Mouse (Mus musculus) embryonic fibroblast, embryonic 13.5 days (primary cell): Measurements from ENCODE around the gene Gria3. TPM values are rescaled to one million over a fixed set of nuclear protein-coding genes. Genes with fewer than 3 reads are reported as not detected.

Experiments
- H3K27ac ChIP-seq: 2 replicates; pipeline ENCODE4 v1.5.1; 2012; ENCODE audit warnings: low read length, control low read depth, inconsistent platforms; ENCODE audit not compliant: insufficient read depth
- H3K4me1 ChIP-seq: 2 replicates; pipeline ENCODE4 v1.6.1; 2011; ENCODE audit warnings: low read length; ENCODE audit not compliant: control insufficient read depth, insufficient read depth
- H3K4me3 ChIP-seq: 2 replicates; pipeline ENCODE4 v1.5.1; 2011; ENCODE audit warnings: mild to moderate bottlenecking, control low read depth, low read length; ENCODE audit not compliant: insufficient read depth
- CTCF ChIP-seq: IDR thresholded peaks from 2 replicates; pipeline ENCODE4 v1.5.1; 2011; ENCODE audit warnings: mild to moderate bottlenecking, control low read depth, low read length, moderate library complexity, borderline replicate concordance; ENCODE audit not compliant: insufficient read depth
- POLR2A ChIP-seq: IDR thresholded peaks from 2 replicates; pipeline ENCODE4 v1.6.1; 2011; ENCODE audit warnings: low read depth, mild to moderate bottlenecking, control low read depth, low read length, moderate library complexity
- polyA plus RNA-seq: library from polyadenylated mRNA; stranded (reverse); fragments of >200 nt; gene quantifications from 2 replicates; pipeline ENCODE4 v1.2.4, GENCODE M21; 2011; ENCODE audit warnings: low read depth; ENCODE audit not compliant: missing spikeins, insufficient read length

The Gria3 gene
- polyA plus RNA-seq, 1 experiment: 95.5 TPM

DNA sequence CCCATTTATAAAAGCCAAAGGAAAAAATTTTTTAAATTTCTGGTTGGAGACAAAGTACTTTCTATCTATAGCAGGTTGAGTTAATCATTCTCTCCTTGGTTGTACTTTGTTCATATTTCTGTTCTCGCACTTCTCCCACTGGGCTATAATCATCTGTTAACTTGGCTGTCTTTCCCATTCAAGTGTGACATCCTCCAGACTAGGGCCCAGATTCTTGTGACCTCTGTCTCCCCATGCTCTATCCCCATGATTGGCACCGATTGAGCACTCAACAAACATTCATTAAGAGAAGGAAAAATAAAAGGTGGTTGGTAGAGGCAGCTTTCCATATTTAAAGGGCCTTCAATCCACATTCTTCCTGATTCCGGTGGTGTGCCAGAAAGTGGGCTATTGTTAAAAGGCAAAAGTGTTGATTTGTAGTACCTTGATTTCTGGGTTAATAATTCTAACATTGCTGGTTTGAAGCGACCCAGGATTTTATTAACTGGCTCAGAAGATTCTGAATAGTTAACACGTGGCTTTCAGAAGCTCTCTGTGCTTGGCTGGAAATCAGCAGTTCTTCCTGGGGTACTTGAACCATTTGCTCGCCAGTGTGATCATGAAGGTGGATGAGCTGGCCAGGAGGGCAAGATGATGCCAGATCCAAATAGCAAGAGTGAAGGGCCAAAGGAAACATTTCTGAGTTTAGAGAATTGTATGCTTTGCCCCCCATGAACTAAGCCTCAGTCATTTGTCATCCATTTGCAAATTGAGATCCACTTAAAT lies 161.8 kb downstream of the Gria3 start:
- Histone ChIP-seq H3K27ac (no peak overlapping the region), H3K4me1 (no peaks in the 10 kb centered on the region), H3K4me3 (no peak overlapping the region)
- TF ChIP-seq CTCF (no peak), POLR2A (no peak)

DNA sequence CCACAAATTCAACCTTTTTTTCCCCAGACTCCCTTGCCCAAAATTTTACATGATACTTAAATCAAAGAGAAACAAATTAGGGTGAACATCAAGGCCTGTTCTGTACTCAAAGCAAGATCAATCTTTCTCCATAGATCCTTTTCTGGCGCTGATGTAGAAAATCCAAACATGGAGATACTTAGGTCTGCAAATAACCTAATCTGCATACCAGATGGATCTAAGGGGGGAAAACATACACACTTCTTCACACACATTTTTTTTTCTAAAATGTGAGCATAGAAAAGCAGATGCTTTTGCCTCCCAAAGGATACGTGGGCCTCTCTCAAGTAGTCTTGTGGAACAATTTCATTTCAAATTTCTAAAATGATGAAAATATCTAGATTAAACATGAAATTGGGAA lies 164.2 kb downstream of the Gria3 start:
- no peak overlapping the region for H3K27ac ChIP-seq
- no peaks in the 10 kb centered on the region for H3K4me1 ChIP-seq
- H3K4me3 ChIP-seq: no peak overlapping the region
- no peak for TF ChIP-seq CTCF
- no peak for TF ChIP-seq POLR2A

DNA sequence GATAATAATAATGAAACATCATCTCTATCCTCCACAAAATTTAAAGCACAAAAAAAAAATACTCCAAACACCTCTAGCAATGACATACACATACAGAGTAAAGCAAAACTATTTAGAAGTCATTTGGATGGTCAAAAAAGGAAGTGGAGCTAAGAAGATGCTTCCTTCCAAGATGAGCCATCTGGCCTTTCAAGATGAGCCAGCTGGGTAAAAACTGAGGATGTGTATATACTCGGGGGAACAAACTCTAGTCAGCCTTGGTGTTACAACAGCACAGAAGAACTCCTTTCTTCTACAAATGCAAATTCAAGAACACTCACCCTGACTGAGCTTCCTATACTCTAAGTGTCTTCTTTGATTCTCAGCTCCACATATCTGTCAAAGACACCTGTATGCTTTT lies 172.4 kb downstream of the Gria3 start:
- Histone ChIP-seq H3K27ac (no peak overlapping the region), H3K4me1 (no peaks in the 10 kb centered on the region), H3K4me3 (no peak overlapping the region)
- TF ChIP-seq POLR2A (no peak), CTCF (no peak)

DNA sequence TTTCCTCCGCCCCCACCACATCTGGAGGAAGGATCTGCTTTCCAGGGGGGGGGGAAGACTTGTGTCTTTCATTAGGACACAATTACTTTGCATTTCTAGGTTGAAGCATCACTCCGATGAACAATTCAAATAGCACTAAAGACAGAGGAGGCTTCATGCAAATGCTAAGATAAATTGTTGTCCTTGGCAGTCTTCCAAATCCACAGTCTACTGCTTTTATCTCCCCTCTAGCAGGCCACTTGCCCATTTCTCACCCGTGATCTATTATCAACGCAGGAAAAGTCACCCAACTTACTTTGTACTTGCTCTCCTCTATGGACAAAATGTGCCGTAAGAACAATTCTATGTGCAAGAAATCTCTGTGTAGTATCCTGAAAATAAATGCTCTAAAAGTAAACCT lies 178.1 kb downstream of the Gria3 start:
- H3K4me1 ChIP-seq: no peaks in the 10 kb centered on the region
- no peak overlapping the region for H3K27ac ChIP-seq
- no peak overlapping the region for H3K4me3 ChIP-seq
- TF ChIP-seq POLR2A: no peak
- TF ChIP-seq CTCF: no peak

DNA sequence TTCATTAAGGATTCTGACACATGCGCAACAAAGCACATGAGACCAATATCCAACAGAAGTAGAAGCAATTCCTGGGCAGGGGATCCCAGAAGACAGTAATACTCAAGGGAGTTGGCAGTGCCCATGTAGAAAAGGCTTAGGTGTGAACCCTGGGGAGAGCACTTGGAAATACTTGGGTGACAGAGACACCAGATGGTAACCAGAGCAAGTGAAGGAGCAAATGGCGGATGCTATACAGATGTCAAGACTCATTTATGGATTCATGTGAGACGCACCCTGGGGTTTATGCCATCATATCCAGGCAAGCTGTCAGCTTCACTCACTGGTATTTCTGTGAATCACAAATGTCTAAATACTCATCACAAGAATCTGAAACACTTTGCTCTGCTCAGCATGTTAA lies 187.0 kb downstream of the Gria3 start:
- TF ChIP-seq CTCF (no peak), POLR2A (no peak)
- no peaks in the 10 kb centered on the region for H3K4me1 ChIP-seq
- no peak overlapping the region for H3K4me3 ChIP-seq
- no peak overlapping the region for H3K27ac ChIP-seq

DNA sequence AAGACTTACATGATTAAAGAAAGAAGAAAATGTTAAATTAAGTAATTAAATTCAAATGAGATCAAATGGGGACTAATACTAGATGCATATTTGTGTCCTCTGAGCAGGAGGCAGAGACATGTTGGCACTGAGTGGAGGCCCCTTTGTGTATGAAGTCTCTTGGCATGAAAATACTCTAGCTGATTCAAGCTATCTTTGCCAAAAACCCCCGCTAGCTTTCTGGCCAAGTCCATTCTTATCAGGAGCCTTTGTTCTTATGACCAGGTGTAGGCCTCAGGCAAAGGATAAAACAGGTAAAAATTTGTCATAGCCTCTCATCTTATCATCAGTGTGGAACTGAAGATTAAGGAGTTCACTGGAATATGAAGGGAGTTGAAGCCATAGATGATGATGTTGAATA lies 206.5 kb downstream of the Gria3 start:
- H3K27ac ChIP-seq: no peak overlapping the region
- TF ChIP-seq CTCF (no peak), POLR2A (no peak)
- H3K4me3 ChIP-seq: no peak overlapping the region
- no peaks in the 10 kb centered on the region for H3K4me1 ChIP-seq

DNA sequence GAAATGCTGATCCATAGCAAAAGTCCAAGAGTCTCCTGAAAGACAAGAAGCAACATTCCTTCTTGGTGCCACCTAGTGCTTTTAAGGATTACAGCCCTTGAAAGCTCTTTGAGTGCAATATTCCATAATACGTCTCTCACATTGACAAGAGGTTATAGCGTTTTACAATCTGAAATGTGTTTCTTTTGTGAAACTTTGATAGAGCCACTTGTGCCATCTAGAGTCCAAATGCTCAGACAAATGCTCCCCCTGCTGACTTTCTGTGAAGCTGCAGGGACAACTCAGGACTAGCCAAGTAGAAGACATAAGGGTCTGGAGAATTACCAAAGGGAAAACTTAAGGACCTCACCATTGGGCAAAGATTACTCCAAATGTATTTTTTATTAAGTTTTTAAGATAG lies 214.3 kb downstream of the Gria3 start:
- Histone ChIP-seq H3K27ac (no peak overlapping the region), H3K4me1 (peaks cover 2% of the 10 kb centered on the region; the same call in 1 of the 2 replicates), H3K4me3 (no peak overlapping the region)
- TF ChIP-seq POLR2A: no peak
- no peak for TF ChIP-seq CTCF

DNA sequence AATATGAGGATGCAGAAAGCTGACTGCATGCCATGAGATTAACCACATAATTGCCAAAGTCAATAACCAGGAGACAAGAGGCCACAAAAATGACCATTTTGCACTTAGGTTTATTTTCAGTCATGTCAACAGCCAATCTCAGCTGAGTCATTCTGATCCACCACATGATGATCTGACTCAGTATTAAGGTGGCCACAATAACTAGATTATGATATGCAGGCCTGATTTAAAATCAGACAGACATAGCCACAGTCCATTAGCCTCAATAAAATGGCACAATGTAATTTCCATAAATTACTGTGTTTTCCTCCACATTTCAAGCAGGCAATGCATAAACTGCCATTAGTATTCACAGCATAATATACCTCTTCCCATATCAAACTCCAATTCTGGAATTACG lies 216.3 kb downstream of the Gria3 start:
- peaks cover 2% of the 10 kb centered on the region; the same call in 1 of the 2 replicates for H3K4me1 ChIP-seq
- TF ChIP-seq CTCF (no peak), POLR2A (no peak)

DNA sequence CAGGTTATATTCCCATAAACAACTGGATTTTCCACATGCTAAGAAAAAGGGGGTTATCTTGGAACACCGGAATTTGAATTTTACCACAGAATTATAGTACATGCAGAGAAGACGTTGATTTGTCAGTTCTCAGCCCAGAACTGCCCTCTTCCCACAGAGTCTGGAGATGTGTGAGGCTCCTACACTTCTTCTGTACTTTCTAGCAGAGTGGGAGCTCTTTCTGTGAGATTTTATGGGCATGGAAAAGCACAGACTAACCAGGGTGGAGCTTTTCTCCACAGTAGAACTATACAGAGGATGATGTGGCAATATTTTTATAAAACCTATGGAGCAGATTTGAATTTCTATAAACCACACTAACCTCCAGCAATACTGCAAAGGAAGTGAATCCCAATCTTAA lies 217.7 kb downstream of the Gria3 start:
- Histone ChIP-seq H3K4me3 (no peak overlapping the region), H3K27ac (no peak overlapping the region), H3K4me1 (peaks cover 2% of the 10 kb centered on the region; the same call in 1 of the 2 replicates)
- TF ChIP-seq CTCF (no peak), POLR2A (no peak)

More for the DNA sequence above, 216.3 kb downstream of the Gria3 start:
- H3K4me3 ChIP-seq: no peak overlapping the region
- no peak overlapping the region for H3K27ac ChIP-seq

DNA sequence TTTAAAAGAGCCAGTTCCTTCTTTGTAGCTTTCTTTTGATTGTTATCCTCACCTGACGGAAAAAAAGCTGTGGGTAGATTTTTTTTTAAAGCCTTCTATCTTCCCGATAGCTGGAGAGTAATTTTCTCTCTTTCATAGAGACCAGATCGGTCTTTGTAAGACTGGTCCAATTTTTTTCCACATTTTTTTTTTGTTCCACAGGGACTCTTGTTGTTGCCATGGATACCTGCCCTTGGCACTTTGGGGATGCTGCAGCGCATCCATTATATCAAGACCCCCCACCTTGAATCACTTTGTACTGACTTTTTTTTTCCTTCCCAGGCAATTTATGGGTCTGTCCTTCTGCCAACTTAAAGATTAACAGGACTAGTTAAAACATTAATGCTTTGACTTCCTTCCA lies 232.9 kb downstream of the Gria3 start:
- Histone ChIP-seq H3K4me3 (no peak overlapping the region), H3K27ac (no peak overlapping the region), H3K4me1 (no peaks in the 10 kb centered on the region)
- TF ChIP-seq CTCF (no peak), POLR2A (no peak)

DNA sequence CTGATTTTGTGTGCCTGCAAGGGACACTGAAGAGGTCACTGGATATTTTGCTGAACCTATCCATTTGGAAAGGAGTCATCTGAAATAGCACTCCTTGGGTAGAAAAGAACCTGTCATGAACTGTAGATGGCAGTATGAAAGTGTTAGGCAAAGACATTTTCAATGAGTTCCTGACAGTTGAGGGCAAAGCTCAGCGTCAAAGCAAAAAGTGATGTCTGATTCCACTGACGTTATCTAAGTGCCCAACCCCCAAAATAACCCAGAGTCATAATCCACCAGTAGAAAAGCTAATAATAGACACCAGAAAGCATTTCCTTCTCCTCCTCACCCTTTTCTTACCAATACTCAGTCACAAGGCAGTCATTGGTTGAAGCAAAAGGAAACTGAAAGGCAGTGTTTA lies 244.3 kb downstream of the Gria3 start:
- TF ChIP-seq POLR2A (no peak), CTCF (no peak)
- Histone ChIP-seq H3K27ac (no peak overlapping the region), H3K4me3 (no peak overlapping the region)

More for the DNA sequence above, 244.3 kb downstream of the Gria3 start:
- H3K4me1 ChIP-seq: no peaks in the 10 kb centered on the region
